Mouse (Mus musculus) heart, adult 2 months (tissue): ENCODE measurements at regions not wholly inside any gene's neighbourhood (a gene's known extent, or its start where the extent isn't known, plus 50 kb on each side); places are given as distances from the start of the nearest gene placed in this dataset.

Source experiments
- DNase-seq, 2 experiments: peaks; one replicate each; pipeline ENCODE4 v3.0.0; 2021
- H3K27ac ChIP-seq: fragments of 200-600 bp; 2 replicates; pipeline ENCODE4 v1.8.1; 2022
- H3K27me3 ChIP-seq: fragments of 200-500 bp; 2 replicates; pipeline ENCODE4 v1.6.1; 2012; ENCODE audit warnings: mild to moderate bottlenecking, low read length, inconsistent platforms, mixed read lengths; ENCODE audit not compliant: control insufficient read depth, insufficient read depth
- H3K36me3 ChIP-seq: fragments of 200-500 bp; 2 replicates; pipeline ENCODE4 v1.6.1; 2012; ENCODE audit warnings: low read length, inconsistent platforms; ENCODE audit not compliant: control insufficient read depth, insufficient read depth
- H3K4me1 ChIP-seq: fragments of 200-500 bp; 2 replicates; pipeline ENCODE4 v1.6.1; 2011; ENCODE audit warnings: low read length; ENCODE audit not compliant: control insufficient read depth, insufficient read depth
- H3K4me3 ChIP-seq: fragments of 200-600 bp; 2 replicates; pipeline ENCODE4 v1.8.1; 2022
- H3K79me2 ChIP-seq: fragments of 200-500 bp; replicated peaks from 2 replicates; pipeline ENCODE4 v1.6.1; 2012; ENCODE audit warnings: mild to moderate bottlenecking, inconsistent platforms, low read length, moderate library complexity, mixed read lengths; ENCODE audit not compliant: control insufficient read depth, insufficient read depth
- H3K9ac ChIP-seq: fragments of 200-500 bp; 2 replicates; pipeline ENCODE4 v1.6.1; 2012; ENCODE audit warnings: low read depth, mild to moderate bottlenecking, control low read depth, inconsistent platforms, low read length, mixed read lengths
- CTCF ChIP-seq: fragments of 200-600 bp; IDR thresholded peaks from 2 replicates; pipeline ENCODE4 v1.8.1; 2022; ENCODE audit warnings: antibody characterized with exemption, mild to moderate bottlenecking, moderate library complexity
- EP300 ChIP-seq: fragments of 200-500 bp; IDR thresholded peaks from 2 replicates; pipeline ENCODE4 v1.6.1; 2011; ENCODE audit warnings: low read depth, low read length, control low read depth; ENCODE audit not compliant: insufficient read depth
- POLR2A ChIP-seq: fragments of 200-500 bp; IDR thresholded peaks from 2 replicates; pipeline ENCODE4 v1.6.1; 2011; ENCODE audit warnings: mild to moderate bottlenecking, low read depth, low read length, control low read depth; ENCODE audit not compliant: insufficient read depth
- WGBS: fragments of 180-500 bp; shearing (Covaris S2); methylation state at CpG from one replicate; pipeline ENCODE4 v1.1.7; 2018; 5-methylcytosine and 5-hydroxymethylcytosine counted together
- intact Hi-C: fragments of 180-260 bp; cut with DNase I; formaldehyde crosslinking; loops from one replicate; pipeline ENCODE4 v1.15.1; 2025

DNA sequence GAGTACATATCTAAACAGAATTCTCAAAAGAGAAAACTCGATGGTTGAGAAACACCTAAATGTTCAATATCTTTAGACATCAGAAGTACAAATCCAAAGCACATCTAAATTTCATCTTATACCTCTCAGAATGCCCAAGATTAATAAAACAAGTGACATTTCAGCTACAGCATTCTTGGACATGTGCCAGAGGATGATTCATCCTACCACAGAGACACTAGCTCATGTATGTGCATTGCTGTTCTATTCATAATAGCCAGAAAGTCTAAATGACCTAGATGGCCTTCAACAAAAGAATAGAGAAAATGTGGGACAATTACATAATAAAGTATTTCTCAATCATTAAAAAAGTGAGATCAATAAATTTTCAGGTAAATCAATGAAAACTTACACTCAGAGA, 146.6 kb upstream of the Nat3 start:
- Histone ChIP-seq H3K9ac (no peak overlapping the region), H3K36me3 (no peaks in the 10 kb centered on the region), H3K4me3 (no peak overlapping the region), H3K4me1 (no peaks in the 10 kb centered on the region), H3K79me2 (no peaks in the 10 kb centered on the region), H3K27me3 (no peaks in the 10 kb centered on the region), H3K27ac (no peak overlapping the region)
- intact Hi-C loops: no loop called here
- DNase-seq: no peak
- WGBS: 71% methylated on average over 1 of the region's 1 CpGs
- no peak for TF ChIP-seq CTCF
- no peak for TF ChIP-seq POLR2A
- TF ChIP-seq EP300: no peak

DNA sequence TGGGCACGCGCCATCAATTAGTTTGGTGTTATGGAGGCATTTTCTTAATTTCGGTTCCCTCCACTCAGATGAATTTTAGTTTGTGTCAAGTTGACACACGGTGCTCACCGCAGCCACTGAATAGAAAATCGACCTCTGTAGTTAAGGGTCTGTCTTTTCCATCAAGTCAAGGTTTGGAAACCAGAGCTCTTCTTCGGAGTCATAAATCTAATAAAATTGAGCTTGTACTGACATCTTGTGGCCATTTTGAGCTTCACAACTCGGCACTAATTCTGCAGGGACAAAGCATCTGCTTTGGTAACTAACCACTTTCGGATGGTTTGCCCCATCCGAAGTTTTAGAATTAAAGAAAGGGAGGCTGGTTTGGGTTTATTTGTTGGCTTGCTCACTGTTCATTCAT, 117.7 kb upstream of the Nat3 start:
- Histone ChIP-seq H3K36me3 (no peaks in the 10 kb centered on the region), H3K79me2 (no peaks in the 10 kb centered on the region), H3K4me1 (no peaks in the 10 kb centered on the region), H3K27me3 (no peaks in the 10 kb centered on the region), H3K9ac (no peak overlapping the region), H3K4me3 (no peak overlapping the region), H3K27ac (no peak overlapping the region)
- intact Hi-C loops: loop anchor here (2.0 to 10.0 kb wide), 3 partner anchors 709 to 951 kb away; partner anchors contain the start of gene Npy1r
- 40% methylated on average over 10 of the region's 10 CpGs for WGBS
- DNase-seq: no peak
- peak; percentile 66 for TF ChIP-seq CTCF
- no peak for TF ChIP-seq POLR2A
- no peak for TF ChIP-seq EP300

DNA sequence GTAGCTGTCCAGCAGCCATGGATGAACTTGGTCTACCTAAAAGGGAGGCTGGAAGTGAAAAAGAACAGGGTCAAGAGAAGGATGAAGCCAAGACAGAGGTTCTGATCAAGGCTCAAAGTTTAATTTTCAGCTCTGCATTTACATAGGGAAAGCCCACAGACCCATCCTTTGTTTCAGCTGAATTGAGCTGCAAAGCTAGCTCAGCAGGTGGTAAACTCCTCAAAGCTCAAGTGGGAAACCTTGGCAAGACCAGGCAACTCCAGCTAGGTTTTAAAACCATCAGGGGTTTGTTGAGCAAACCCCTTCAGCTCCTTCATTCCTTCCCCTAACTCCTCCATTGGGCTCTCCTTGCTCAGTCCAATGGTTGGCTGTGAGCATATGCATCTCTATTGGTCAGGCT, 108.8 kb upstream of the Nat3 start:
- intact Hi-C loops: no loop called here
- Histone ChIP-seq H3K36me3 (no peaks in the 10 kb centered on the region), H3K27me3 (no peaks in the 10 kb centered on the region), H3K4me3 (no peak overlapping the region), H3K4me1 (no peaks in the 10 kb centered on the region), H3K27ac (no peak overlapping the region), H3K9ac (no peak overlapping the region), H3K79me2 (no peaks in the 10 kb centered on the region)
- TF ChIP-seq EP300: no peak
- no peak for DNase-seq

DNA sequence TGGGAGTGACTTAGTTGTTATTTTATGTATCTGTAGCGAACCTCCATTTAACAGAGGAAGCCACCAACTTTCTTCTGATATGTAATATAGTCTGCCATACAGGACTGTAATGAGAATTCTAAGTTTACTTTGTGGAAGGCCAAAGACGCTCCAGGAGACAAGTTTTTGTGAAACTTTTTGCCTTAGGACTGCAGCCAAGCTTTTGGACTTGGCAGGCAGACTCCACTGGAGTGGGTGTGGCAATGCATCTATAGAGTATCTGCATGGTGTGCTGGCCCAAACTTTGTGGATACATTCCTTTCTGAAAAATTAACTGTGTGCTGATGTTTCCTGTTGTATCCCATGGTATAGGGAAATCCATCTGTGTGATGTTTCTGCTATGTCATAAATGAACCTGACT, 101.1 kb upstream of the Nat3 start:
- TF ChIP-seq EP300: no peak
- no peak for TF ChIP-seq CTCF
- TF ChIP-seq POLR2A: no peak
- H3K79me2 ChIP-seq: no peaks in the 10 kb centered on the region

More for the DNA sequence above, 101.1 kb upstream of the Nat3 start:
- no peaks in the 10 kb centered on the region for H3K4me1 ChIP-seq
- no peaks in the 10 kb centered on the region for H3K36me3 ChIP-seq
- DNase-seq: no peak
- no peaks in the 10 kb centered on the region for H3K27me3 ChIP-seq
- H3K9ac ChIP-seq: no peak overlapping the region
- 64% methylated on average over 2 of the region's 2 CpGs for WGBS
- no peak overlapping the region for H3K27ac ChIP-seq
- no peak overlapping the region for H3K4me3 ChIP-seq
- intact Hi-C loops: no loop called here
